Mouse (Mus musculus): Measurements from ENCODE around the gene Tspan32.

The Tspan32 gene

DNA sequence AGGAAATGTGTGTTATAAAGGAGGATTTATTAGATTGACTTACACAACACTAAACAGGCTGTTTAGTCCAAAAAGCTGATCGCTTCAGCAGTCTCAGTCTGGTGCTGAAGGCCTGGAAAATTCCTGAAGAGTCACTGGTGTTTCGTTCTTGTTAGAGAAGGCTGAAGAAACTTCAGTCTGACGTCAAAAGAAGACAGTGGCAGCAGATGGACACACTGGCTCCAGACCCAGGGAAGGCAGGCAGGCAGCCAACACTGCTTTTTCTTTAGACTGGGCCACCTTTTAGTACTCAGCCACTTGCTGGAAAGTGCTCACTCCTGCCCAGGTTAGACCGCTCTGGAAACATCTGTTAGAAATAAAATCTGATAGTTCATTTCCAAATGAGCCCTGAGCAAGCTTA is 28.7 kb downstream of the Tspan32 start:
- DNase-seq (ENCODE audit: low spot score) = no peak

DNA sequence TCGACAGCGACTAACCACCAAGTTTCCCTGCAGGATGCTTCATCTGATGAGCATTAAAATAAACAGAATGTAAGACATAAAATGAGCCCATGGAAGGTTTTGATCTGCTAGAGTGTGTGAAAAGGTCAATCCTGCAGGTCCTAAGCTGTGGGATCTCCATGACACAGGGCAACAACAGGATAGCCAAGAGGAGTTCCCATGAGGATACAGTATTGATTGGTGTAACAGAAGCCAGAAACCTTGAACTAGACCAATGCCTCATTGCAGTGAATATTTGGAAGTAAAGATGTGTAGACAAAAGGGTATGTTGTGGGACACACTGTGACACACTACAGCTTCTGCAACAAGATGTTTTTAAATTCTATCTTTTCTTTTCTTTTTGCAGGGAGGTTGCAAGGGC is 29.3 kb downstream of the Tspan32 start:
- DNase-seq (ENCODE audit: low spot score) = no peak

- DNase-seq (ENCODE audit: low spot score) = no peak
Measured at GRCm38 (mm10) chr7:143034519-143035450, 29.9 kb downstream of the Tspan32 start.

DNA sequence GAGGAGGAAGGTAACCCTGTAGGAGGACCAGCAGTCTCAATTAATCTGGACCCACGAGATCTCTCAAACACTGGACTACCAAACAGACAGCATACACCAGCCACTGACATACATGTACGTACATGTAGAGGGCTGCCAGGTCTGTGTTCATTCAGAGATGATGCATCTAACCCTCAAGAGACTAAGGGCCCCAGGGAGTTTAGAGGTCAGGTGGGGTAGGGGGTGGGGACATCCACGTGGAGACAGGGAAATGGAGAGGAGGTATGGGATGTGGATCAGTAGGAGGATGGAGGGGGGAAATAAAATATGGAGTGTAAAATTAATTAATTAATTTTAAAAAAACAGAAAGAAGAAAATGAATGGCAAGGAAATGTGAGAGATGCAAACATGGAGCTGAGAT is 31.9 kb downstream of the Tspan32 start:
- DNase-seq (ENCODE audit: low spot score) = no peak

DNA sequence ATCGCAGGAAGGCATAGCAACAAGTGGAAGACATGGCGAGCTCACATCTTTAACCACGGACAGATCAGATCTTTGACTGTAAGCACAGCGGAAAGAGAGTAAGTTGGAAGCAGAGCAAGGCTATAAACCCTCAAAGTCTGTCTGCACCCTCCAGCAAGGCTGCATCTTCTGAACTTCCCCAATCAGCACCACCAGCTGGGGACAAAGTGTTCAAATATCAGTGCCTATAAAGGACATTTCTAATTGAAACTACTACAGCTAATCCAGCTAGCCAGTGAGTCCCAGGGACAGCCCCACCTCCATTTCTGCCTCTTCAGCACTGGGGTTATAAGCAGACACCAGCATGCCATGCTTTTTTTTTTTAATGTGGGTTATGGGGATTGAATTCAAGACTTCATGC is 32.5 kb downstream of the Tspan32 start:
- no peak for DNase-seq (ENCODE audit: low spot score)

- no peak for DNase-seq (ENCODE audit: low spot score)
Measured at GRCm38 (mm10) chr7:143038174-143038931, 33.5 kb downstream of the Tspan32 start.

DNA sequence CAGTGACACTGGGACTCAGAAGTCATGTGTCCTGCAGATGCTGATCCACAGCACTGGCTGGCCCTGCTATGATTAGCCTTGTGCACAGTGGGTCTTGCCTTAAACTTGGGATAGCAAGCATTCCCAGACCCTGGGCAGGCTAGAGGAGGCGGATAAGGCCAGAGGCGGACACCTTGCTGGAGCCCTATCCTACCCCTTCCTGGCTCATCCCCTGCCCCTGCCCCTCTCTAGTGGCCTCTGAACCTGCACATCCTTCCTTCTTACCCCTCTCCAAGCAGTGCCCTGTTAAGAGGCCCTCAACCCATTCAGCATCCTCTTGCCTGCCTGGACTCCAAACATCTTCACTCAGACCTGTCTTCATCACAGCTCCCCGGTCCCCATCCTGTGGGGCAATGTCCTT is 35.7 kb downstream of the Tspan32 start:
- no peak for DNase-seq (ENCODE audit: low spot score)

DNA sequence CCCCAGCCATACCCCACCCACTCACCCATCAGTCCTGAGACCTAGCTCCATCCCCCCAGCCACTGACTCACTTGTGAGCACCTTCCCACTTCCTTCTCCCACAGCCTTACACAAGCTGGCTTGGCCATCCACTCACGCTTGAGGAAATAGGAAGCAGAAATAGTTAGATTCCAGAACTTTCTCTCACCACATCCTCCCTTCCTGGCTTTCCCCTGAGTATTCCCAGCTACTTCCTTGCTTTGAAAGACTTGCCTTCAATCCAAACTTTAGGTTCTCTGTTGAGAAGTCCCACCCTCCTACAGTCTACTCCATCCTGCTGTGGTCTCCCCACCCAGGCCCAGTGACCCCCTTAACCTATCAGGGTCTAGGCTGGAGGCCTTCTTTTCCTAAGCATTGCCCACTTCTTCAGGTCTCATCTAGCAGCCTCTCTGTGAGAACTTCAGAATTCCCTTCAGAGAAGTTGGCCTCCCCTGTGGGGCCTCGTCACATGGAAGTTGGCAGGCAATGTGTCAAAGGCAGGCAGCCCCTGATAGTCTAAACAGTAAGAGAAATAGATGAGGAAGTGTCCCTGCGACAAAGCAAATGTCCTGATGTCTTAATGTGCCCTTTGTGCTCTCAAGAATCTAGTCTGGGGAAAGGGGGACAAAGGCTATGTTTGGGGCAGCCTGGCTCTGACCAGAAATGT is 36.4 kb downstream of the Tspan32 start:
- no peak for DNase-seq (ENCODE audit: low spot score)

DNA sequence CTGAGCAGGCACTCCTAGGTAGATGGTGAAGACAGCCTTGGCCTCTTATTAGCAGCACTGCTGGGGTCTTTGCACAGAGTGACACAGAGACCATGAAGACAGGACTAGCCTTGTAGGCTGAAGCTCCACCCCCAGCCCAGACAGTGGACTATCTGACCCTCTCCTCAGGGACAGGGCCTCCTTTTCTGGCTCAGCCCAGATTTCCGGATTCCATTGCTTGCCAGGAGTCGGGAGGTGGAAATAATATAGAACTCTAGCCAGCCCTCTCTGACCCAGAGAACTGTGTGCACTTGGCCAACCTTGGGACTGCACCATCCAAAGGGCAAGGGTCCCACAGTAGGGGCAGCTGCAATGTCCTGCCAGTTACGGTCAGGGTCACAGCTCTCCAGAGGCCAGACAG is 37.2 kb downstream of the Tspan32 start:
- peak; percentile 68 for DNase-seq (ENCODE audit: low spot score)

GRCm38 (mm10) chr7:143042897-143043300 is 38.1 kb downstream of the Tspan32 start:
- DNase-seq (ENCODE audit: low spot score) = no peak

- no peak for DNase-seq (ENCODE audit: low spot score)
Measured at GRCm38 (mm10) chr7:143044049-143044825, 39.4 kb downstream of the Tspan32 start.

GRCm38 (mm10) chr7:143044826-143045206 is 40.0 kb downstream of the Tspan32 start:
- DNase-seq (ENCODE audit: low spot score) = no peak

DNA sequence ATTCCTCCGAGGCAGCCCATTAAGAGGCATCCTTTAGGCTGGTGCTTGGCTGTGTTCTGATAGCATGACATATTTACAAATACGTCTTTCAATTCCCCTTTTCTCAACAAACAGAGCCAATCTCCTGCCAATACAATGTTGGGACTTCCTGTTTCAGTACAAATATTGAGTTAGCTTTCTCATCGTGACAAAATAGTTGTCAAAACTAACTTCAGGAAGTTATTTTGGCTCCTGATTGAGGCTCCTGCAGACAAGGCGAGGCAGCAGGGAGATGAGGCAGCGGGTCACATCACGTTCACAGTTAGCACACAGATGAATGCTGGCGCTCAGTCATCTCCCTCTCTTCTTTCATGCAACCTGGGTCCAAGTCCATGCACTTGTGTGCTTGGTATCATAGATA is 41.5 kb downstream of the Tspan32 start:
- no peak for DNase-seq (ENCODE audit: low spot score)

DNA sequence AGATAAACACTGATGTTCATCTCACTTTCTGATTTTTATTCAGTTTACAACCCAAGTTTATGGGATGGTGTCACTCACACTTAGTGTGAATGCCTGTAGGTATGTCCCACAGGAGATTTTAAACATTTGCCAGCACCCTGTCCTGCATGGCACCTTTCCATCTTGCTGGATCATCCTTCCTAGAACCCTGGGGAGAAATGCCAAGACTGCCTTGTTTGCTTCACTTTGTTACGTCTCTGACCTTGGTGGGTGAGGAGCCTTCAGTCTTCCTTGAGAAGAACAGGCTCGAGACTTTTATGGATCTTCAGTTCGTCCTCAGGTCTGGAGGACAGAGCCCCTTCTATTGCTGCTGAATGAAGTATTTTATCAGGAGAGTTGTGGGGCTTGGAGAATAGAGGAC is 44.5 kb downstream of the Tspan32 start:
- no peak for DNase-seq (ENCODE audit: low spot score)

DNA sequence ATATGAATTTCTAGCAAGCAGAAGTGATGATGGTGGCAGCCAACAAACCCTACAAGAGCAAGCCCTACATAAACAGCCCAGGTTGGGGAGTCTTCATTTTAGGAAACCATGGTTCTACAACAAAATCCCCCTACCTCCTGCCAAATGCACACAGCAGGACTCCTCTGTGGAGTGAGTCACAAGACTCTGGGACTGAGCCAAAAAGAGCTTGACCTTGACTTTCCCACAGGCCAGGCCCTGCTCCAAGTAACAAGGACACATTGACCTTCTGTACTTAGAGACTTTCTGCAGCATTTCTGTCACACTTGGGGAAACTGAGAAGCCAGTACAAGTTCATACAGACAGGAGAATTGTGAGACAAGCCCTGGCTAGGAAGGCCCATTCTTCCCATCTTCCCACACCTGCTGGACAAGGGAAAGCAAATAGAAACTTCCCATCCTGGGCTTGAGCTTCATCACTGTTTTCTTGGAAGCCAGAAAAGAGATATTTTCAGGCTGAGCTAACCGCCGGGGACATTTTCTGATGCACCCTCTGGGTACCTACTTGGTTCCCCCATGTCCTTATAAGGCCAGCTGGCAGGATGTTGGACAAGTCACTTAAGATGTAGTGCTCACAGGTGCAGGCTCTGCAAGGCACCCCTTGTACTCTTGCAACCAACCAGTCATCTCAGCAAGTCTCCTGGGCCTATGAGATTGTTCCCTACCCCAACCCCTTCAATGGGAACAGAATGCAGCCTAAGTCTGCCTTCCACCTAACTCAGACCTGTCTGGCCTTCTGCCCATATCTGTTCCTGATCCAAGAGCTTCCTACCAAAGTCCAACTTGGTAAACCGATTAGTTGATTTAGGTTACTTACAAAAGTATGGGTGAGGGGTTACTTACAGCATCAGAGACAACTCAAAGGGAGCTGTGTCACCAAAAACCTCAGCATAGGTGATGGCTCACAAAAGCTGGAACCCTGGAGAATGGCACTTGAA is 45.3 kb downstream of the Tspan32 start:
- DNase-seq (ENCODE audit: low spot score) = no peak

GRCm38 (mm10) chr7:143051316-143051715 is 46.5 kb downstream of the Tspan32 start:
- DNase-seq (ENCODE audit: low spot score) = no peak

DNA sequence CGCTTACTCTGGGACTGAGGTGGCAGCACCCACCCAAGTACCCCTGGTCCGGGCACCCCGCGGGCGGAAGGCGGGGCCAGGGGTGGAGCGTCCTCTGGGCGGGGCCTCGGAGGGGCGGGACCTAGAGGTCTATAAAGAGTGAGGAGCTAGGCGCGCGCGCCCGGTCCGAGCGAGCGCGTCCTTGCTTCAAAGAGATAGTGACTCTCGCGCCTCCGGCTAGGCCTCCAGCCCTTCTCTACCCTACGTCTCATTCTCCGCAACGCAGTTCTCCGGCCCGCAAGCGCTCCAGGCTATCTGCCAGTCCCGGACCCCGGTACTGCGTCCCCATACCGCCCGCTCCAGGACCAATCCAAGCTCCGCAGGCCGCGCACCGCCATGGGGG is 47.8 kb downstream of the Tspan32 start, which contains the start of gene Cd81:
Gene Cd81 (plus strand): TSS at position 114 of the 382 bp plus-strand sequence.
- DNase-seq (ENCODE audit: low spot score) = peak; percentile 92

GRCm38 (mm10) chr7:143053008-143053899 is 48.4 kb downstream of the Tspan32 start:
- peak; percentile 77 for DNase-seq (ENCODE audit: low spot score)

DNA sequence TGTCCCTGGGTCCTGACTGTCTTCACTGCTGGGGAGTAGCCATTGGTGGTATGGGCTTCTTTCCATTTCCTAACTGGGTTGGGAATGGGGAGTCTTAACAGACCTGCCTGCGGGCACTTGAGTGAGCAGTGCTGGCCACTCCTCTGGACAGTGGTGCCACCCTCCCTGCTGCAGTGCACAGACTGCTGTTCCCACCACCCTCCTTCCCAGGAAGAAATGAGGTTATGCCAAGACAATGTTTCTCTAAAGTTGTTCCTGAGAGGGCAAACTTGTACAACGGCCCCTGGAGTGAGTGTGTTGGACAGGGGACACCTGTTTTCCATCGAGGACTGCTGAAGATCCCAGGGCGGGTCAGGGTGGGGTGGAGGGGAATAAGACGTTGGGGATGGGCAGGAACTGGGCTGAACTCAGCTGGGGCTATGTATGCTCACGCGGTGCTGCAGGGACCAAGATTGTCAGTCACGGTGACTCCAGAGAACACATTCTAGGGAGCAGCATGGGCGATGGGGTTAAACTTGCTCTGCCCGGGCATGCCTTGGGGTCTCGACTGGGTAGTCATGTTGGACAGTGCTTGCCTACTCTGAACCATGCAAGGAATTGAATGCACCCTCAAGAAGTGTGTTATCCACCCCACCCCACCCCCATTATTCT is 49.2 kb downstream of the Tspan32 start:
- no peak for DNase-seq (ENCODE audit: low spot score)

All from ovary, postnatal 36 days (tissue).